Mouse (Mus musculus): Measurements from ENCODE around the gene 2300009A05Rik. TPM values are rescaled to one million over a fixed set of nuclear protein-coding genes. Genes with fewer than 3 reads are reported as not detected.

Gene 2300009A05Rik
- polyA plus RNA-seq, 1 experiment from 2014 or later, result 36.5 TPM

Other genes with a start within 250 kb of the 2300009A05Rik start
- 39.8 and 42.0 TPM in 2 replicates for gene Map2k5, start 21.3 kb downstream of the 2300009A05Rik start, polyA plus RNA-seq (2014; fragmentation: Nextera tagmentation; extraction: Ambion mirVana)
- gene Iqch, start 203.2 kb upstream of the 2300009A05Rik start, polyA plus RNA-seq (2014; fragmentation: Nextera tagmentation; extraction: Ambion mirVana), result 0.17 and 0.40 TPM in 2 replicates
- gene Aagab, start 203.4 kb upstream of the 2300009A05Rik start, polyA plus RNA-seq (2014; fragmentation: Nextera tagmentation; extraction: Ambion mirVana), result 28.9 and 33.0 TPM in 2 replicates

All from limb, embryonic 11.5 days (tissue).